Mouse (Mus musculus) lung, postnatal 0 days (tissue): ENCODE data around the gene Card6.

Experiments
- CTCF ChIP-seq: IDR thresholded peaks from 2 replicates; pipeline ENCODE4 v1.5.1; 2016; ENCODE audit warnings: antibody characterized with exemption, mild to moderate bottlenecking
- EP300 ChIP-seq: IDR thresholded peaks from 2 replicates; pipeline ENCODE4 v1.6.1; 2016; ENCODE audit warnings: antibody characterized with exemption, mild to moderate bottlenecking, control low read depth

DNA sequence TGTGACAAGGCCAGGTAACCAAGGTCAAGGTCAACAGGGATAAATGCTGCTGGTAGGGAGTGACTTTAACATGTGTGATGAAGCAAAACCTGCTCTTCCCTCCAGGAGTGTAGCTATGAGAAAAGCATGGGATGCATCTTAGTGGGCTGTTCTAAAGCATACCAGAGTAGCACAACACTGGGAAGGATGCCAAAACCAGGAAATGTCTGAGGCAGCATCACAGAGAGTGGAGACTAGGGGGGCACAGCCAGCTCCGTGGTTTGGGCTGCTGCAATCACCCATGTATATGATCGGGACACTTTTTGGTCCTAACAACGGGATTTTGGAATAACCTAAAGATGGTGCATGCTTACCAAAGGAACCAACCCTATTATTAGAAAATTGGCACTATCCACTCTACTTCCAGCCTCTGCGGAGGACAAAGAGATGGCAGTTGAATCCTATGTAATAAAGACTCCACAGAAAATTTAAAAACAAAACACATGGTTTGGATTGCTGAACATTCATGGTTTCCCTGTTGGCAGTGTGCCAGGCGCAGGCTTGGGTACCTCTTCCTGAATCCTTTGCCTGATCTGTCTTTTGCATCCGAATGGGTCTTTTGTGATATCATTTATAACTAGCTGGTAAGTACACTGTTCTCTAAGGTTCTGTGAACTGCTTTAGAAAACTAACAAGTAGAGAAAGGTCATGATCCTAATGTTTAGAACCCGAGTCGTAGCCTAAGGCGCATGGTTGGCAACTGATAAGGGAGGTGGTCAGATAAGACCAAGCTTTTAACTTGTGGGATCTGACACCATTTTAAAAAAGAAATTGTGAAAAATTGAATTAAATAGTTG, 29.9 kb upstream of the Card6 start:
- TF ChIP-seq CTCF (no peak), EP300 (no peak)
